14 mouse cellular contexts compared by ENCODE assay signal in the genomic region with DNA sequence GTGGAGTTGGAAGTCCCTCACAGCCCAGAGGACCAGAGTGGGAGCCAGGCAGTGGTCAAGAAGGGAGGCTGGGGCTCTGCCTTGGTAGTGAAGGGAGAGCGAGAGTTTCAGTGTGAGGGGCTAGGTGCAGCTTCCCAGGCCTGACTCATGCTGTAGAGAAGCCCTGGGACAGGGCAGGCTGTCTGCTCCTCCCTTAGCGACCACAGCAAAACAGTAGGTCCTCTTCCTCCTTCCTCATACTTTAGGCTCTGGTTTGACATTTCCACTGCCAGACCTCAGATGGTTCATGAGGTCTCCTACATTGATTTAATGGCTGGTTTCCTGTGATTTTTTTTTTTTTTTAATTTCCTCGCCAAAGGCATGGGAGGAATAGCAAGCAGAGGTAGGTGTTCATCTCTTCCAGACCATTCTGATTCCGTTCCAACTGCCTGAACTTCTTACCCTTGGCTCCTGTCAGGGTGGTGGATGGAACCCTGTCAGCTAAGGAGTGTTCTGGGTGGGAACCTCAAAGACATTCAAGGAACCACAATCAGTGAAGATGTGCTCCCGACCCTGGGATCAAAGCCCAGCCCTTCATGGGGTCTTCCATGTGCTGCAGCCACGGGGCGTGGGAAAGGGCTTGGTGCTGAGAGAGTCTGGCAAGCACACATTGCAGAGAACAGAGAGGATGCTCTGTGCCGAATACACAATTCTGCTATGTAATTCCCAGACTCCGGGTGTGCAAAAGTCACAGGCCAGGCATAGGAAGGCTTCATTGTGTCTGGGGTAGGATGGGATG.
DNase-seq lines count a peak whose midpoint lies in the region; ATAC-seq and TF ChIP-seq lines count a peak whose summit lies in the region.
"Had no signal": no experiment of that assay in that cellular context is flagged by ENCODE, and none has a peak within 500 bp of the region (broad histone marks: within the 10 kb centered on the region; RNA-seq: fewer than 3 reads in every experiment).

No protein-coding gene starts in this region.

- no peak for TF ChIP-seq POLR2A in thymus, adult 2 months (IDR thresholded peaks at IDR 0.05; ENCODE audit: control insufficient read depth, extremely low read depth, insufficient read depth, low read length, poor library complexity)

- WGBS in heart, postnatal 0 days = 54% methylated on average over 9 of the region's 9 CpGs
- 56% methylated on average over 9 of the region's 9 CpGs for WGBS in kidney, embryonic 15.5 days
- 59% methylated on average over 9 of the region's 9 CpGs for WGBS in stomach, embryonic 15.5 days
- 83% methylated on average over 9 of the region's 9 CpGs for WGBS in forebrain, embryonic 13.5 days
- 70% methylated on average over 9 of the region's 9 CpGs for WGBS in thymus, adult 2 months

- no peak for ATAC-seq in heart, postnatal 0 days (ENCODE audit: insufficient read depth, low read depth)
- ATAC-seq in granulocyte monocyte progenitor cell, adult 5-6 weeks (replicated peaks; ENCODE audit: poor library complexity, severe bottlenecking) = peak; percentile 35; the same call in 1 of the 2 replicates
- 0 out of 2 replicates have a peak, but pooled peaks have one; percentile 40 for ATAC-seq in kidney, embryonic 15.5 days (replicated peaks; ENCODE audit: low FRiP score)
- no peak for ATAC-seq in stomach, embryonic 15.5 days (ENCODE audit: insufficient read depth, low FRiP score, low read depth)
- no peak for ATAC-seq in forebrain, embryonic 13.5 days
- ATAC-seq: CD4-positive, CD25-positive, alpha-beta regulatory T cell, adult 4 months; forebrain, embryonic 16.5 days; midbrain, embryonic 16.5 days had no signal

- no peak for TF ChIP-seq CTCF in heart, postnatal 0 days (IDR thresholded peaks at IDR 0.05; ENCODE audit: low read depth)
- no peak for TF ChIP-seq CTCF in thymus, adult 2 months (IDR thresholded peaks at IDR 0.05; ENCODE audit: borderline replicate concordance, control insufficient read depth, extremely low read depth, insufficient read depth, low read length, poor library complexity)

- H3K4me3 ChIP-seq in heart, postnatal 0 days (ENCODE audit: low read depth, low read length) = no peak overlapping the region
- H3K4me3 ChIP-seq in kidney, embryonic 15.5 days (replicated peaks) = no peak overlapping the region
- H3K4me3 ChIP-seq in stomach, embryonic 15.5 days (replicated peaks) = no peak overlapping the region
- H3K4me3 ChIP-seq in forebrain, embryonic 13.5 days = no peak overlapping the region
- no peak overlapping the region for H3K4me3 ChIP-seq in thymus, adult 2 months (ENCODE audit: control insufficient read depth, insufficient read depth, low read length)
- H3K4me3 ChIP-seq: heart, embryonic 10.5 days had no signal

- intact Hi-C loops in heart, postnatal 14 days (cut with DNase I) = no loop called here

- DNase-seq in heart, postnatal 0 days (ENCODE audit: low spot score) = no peak
- no peak for DNase-seq in heart, postnatal 14 days
- DNase-seq in thymus, adult 2 months = no peak
- DNase-seq: cerebellum, postnatal 25 days; thymus, postnatal 25 days had no signal

- peak overlapping the region; percentile 43; the same call in 1 of the 2 replicates for H3K27ac ChIP-seq in heart, postnatal 0 days (ENCODE audit: low read depth)
- H3K27ac ChIP-seq in kidney, embryonic 15.5 days = 0 out of 2 replicates have a peak overlapping the region, but pooled peaks have one; percentile 23
- peak overlapping the region; percentile 11; the same call in 1 of the 2 replicates for H3K27ac ChIP-seq in stomach, embryonic 15.5 days
- no peak overlapping the region for H3K27ac ChIP-seq in forebrain, embryonic 13.5 days
- no peak overlapping the region for H3K27ac ChIP-seq in thymus, adult 2 months (ENCODE audit: control insufficient read depth, insufficient read depth, low read length)
- H3K27ac ChIP-seq: heart, embryonic 10.5 days; liver, embryonic 14.5 days had no signal

- H3K27me3 ChIP-seq in heart, postnatal 0 days (ENCODE audit: control insufficient read depth, insufficient read depth, low read length) = no peaks in the 10 kb centered on the region
- H3K27me3 ChIP-seq in kidney, embryonic 15.5 days = no peaks in the 10 kb centered on the region
- no peaks in the 10 kb centered on the region for H3K27me3 ChIP-seq in stomach, embryonic 15.5 days (replicated peaks)
- no peaks in the 10 kb centered on the region for H3K27me3 ChIP-seq in forebrain, embryonic 13.5 days
- no peaks in the 10 kb centered on the region for H3K27me3 ChIP-seq in thymus, adult 2 months (ENCODE audit: control insufficient read depth, insufficient read depth, low read length)

- H3K9me3 ChIP-seq in heart, postnatal 0 days (replicated peaks; ENCODE audit: control insufficient read depth, low read length) = no peaks in the 10 kb centered on the region
- H3K9me3 ChIP-seq in kidney, embryonic 15.5 days (replicated peaks) = no peaks in the 10 kb centered on the region
- no peaks in the 10 kb centered on the region for H3K9me3 ChIP-seq in stomach, embryonic 15.5 days
- H3K9me3 ChIP-seq in forebrain, embryonic 13.5 days (replicated peaks) = no peaks in the 10 kb centered on the region
- H3K9me3 ChIP-seq: heart, embryonic 10.5 days had no signal

- TF ChIP-seq EP300 in heart, postnatal 0 days (IDR thresholded peaks at IDR 0.05; ENCODE audit: low read depth) = no peak

- H3K4me2 ChIP-seq in heart, postnatal 0 days (ENCODE audit: low read depth, low read length) = no peak overlapping the region
- H3K4me2 ChIP-seq in kidney, embryonic 15.5 days = no peak overlapping the region
- no peak overlapping the region for H3K4me2 ChIP-seq in stomach, embryonic 15.5 days
- H3K4me2 ChIP-seq in forebrain, embryonic 13.5 days = no peak overlapping the region

- no peaks in the 10 kb centered on the region for H3K4me1 ChIP-seq in heart, postnatal 0 days (ENCODE audit: control insufficient read depth, insufficient read depth)
- peaks cover 14% of the 10 kb centered on the region for H3K4me1 ChIP-seq in kidney, embryonic 15.5 days
- 0 out of 2 replicates have a peak, but pooled peaks cover 13% of the 10 kb centered on the region for H3K4me1 ChIP-seq in stomach, embryonic 15.5 days
- peaks cover 5% of the 10 kb centered on the region; the same call in 1 of the 2 replicates for H3K4me1 ChIP-seq in forebrain, embryonic 13.5 days
- H3K4me1 ChIP-seq in thymus, adult 2 months (replicated peaks; ENCODE audit: control insufficient read depth, insufficient read depth, low read length) = no peaks in the 10 kb centered on the region

- no peak overlapping the region for H3K9ac ChIP-seq in heart, postnatal 0 days (replicated peaks; ENCODE audit: low read depth, low read length)
- H3K9ac ChIP-seq in kidney, embryonic 15.5 days = no peak overlapping the region
- H3K9ac ChIP-seq in stomach, embryonic 15.5 days = no peak overlapping the region
- H3K9ac ChIP-seq in forebrain, embryonic 13.5 days = no peak overlapping the region
- H3K9ac ChIP-seq: liver, embryonic 14.5 days had no signal

- no peaks in the 10 kb centered on the region; the same call in 1 of the 2 replicates for H3K36me3 ChIP-seq in heart, postnatal 0 days (replicated peaks; ENCODE audit: control insufficient read depth, insufficient read depth, low read length)
- 0 out of 2 replicates have a peak, but pooled peaks cover 3% of the 10 kb centered on the region for H3K36me3 ChIP-seq in kidney, embryonic 15.5 days
- H3K36me3 ChIP-seq in stomach, embryonic 15.5 days = no peaks in the 10 kb centered on the region
- no peaks in the 10 kb centered on the region for H3K36me3 ChIP-seq in forebrain, embryonic 13.5 days (ENCODE audit: poor library complexity, severe bottlenecking)
- H3K36me3 ChIP-seq in thymus, adult 2 months (ENCODE audit: control insufficient read depth, insufficient read depth, low read length) = no peaks in the 10 kb centered on the region
- H3K36me3 ChIP-seq: heart, embryonic 10.5 days had no signal

Comparison
In these comparisons a context has a peak if more than half of its experiments do, and no peak if none do; other contexts are left out.
1. ATAC-seq: peak in granulocyte monocyte progenitor cell, adult 5-6 weeks (single experiment) and kidney, embryonic 15.5 days (single experiment); none in heart, postnatal 0 days (single experiment), stomach, embryonic 15.5 days (single experiment) and forebrain, embryonic 13.5 days (single experiment).
2. H3K27ac ChIP-seq: peak in heart, postnatal 0 days (single experiment), kidney, embryonic 15.5 days (single experiment) and stomach, embryonic 15.5 days (single experiment); none in forebrain, embryonic 13.5 days (single experiment) and thymus, adult 2 months (single experiment).